Mouse (Mus musculus) cerebellum, adult 2 months (tissue): ENCODE measurements around the gene Xcl1. TPM values are rescaled to one million over a fixed set of nuclear protein-coding genes. Genes with fewer than 3 reads are reported as not detected.
"Not testable (repeated sequence)": the region's sequence is repeated elsewhere in the genome, so short reads cannot be mapped to it uniquely, and the experiment has no call there.

Experiments used
- DNase-seq, 2 experiments: peaks; one replicate each; pipeline ENCODE4 v3.0.0; 2021
- H3K27ac ChIP-seq: fragments of 200-500 bp; 2 replicates; pipeline ENCODE4 v1.5.1; 2012; ENCODE audit warnings: low read length, control low read depth, inconsistent platforms; ENCODE audit not compliant: insufficient read depth
- H3K27me3 ChIP-seq: fragments of 200-500 bp; 2 replicates; pipeline ENCODE4 v1.6.1; 2012; ENCODE audit warnings: inconsistent platforms, mild to moderate bottlenecking, low read length, moderate library complexity; ENCODE audit not compliant: control insufficient read depth, insufficient read depth
- H3K4me1 ChIP-seq: fragments of 200-500 bp; 2 replicates; pipeline ENCODE4 v1.6.1; 2011; ENCODE audit warnings: low read length; ENCODE audit not compliant: control insufficient read depth, insufficient read depth
- H3K4me3 ChIP-seq: fragments of 200-500 bp; replicated peaks from 2 replicates; pipeline ENCODE3; 2011; ENCODE audit warnings: mild to moderate bottlenecking, low read depth, low read length, control low read depth; ENCODE audit not compliant: insufficient read depth
- CTCF ChIP-seq: fragments of 200-500 bp; IDR thresholded peaks from 2 replicates; pipeline ENCODE4 v1.5.1; 2011; ENCODE audit warnings: low read depth, mild to moderate bottlenecking, control low read depth, low read length, moderate library complexity, borderline replicate concordance; ENCODE audit not compliant: insufficient read depth
- POLR2A ChIP-seq: fragments of 200-500 bp; IDR thresholded peaks from 2 replicates; pipeline ENCODE4 v1.6.1; 2011; ENCODE audit warnings: low read length, control low read depth, borderline replicate concordance; ENCODE audit not compliant: insufficient read depth
- WGBS: fragments of 180-500 bp; shearing (Covaris S2); methylation state at CpG from one replicate; pipeline ENCODE4 v1.1.7; 2018; 5-methylcytosine and 5-hydroxymethylcytosine counted together
- polyA plus RNA-seq: library from polyadenylated mRNA; depleted of rRNA; stranded (reverse); fragments of >200 nt; gene quantifications from 2 replicates; pipeline ENCODE4 v1.2.3, GENCODE M21; 2012; rRNA removed

The Xcl1 gene
- polyA plus RNA-seq, result not detected in 2 replicates

DNA sequence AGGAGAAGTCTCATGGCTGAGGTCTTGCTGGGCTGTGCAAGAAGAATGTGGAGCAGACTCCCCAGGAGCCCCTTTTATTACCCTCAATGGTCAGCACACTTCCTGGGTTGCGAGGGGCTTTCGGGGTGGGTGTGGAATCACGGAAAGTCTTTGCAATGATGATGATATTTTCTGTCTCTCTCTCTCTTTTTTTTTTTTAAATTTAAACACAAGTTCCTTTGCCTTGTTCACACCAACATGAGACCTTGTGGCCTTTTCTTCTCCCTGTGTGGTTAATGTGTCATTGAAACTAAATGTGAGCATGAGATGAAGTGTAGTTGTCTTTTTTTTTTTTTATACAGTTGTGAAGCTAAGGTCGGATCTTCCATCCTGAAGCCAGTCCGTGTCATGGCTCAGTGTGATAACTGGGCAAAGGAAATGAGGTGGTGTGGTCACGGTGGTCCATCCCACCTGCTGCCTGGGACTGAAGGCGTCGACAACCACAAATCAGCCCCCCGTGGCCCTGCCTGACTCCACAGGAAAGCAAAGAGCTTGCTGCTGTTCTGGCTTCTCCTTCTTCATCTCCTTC lies at the start of gene Xcl1:
Gene Xcl1 (minus strand): TSS at position 51 of the 568 bp plus-strand sequence.
- TF ChIP-seq POLR2A (no peak), CTCF (no peak)
- H3K27ac ChIP-seq, result no peak within 1 kb of the TSS
- H3K4me3 ChIP-seq, result no peak within 1 kb of the TSS
- H3K4me1 ChIP-seq, result no peaks in the 10 kb centered on the region
- 74% methylated on average over 9 of the region's 9 CpGs for WGBS
- DNase-seq, result no peak
- H3K27me3 ChIP-seq, result no peaks in the 10 kb centered on the region

GRCm38 (mm10) chr1:164984681-164985080 lies 49.4 kb upstream of the Xcl1 start:
- H3K27me3 ChIP-seq, H3K4me1 ChIP-seq, H3K4me3 ChIP-seq, H3K27ac ChIP-seq: not testable (repeated sequence)
- peak; percentile 32 to 55 for DNase-seq
- 57% methylated on average over 10 of the region's 10 CpGs for WGBS

- no peak overlapping the region for H3K4me3 ChIP-seq
- H3K27me3 ChIP-seq, result no peaks in the 10 kb centered on the region
- no peaks in the 10 kb centered on the region for H3K4me1 ChIP-seq
- TF ChIP-seq POLR2A (no peak), CTCF (no peak)
- H3K27ac ChIP-seq, result no peak overlapping the region
- no peak for DNase-seq
These were observed 42.0 kb upstream of the Xcl1 start for GRCm38 (mm10) chr1:164977351-164977750.

GRCm38 (mm10) chr1:164975729-164976128 lies 40.4 kb upstream of the Xcl1 start:
- no peak overlapping the region for H3K4me3 ChIP-seq
- TF ChIP-seq CTCF (no peak), POLR2A (no peak)
- DNase-seq, result no peak
- no peaks in the 10 kb centered on the region for H3K27me3 ChIP-seq
- WGBS, result 81% methylated on average over 7 of the region's 7 CpGs
- no peak overlapping the region for H3K27ac ChIP-seq
- no peaks in the 10 kb centered on the region for H3K4me1 ChIP-seq

GRCm38 (mm10) chr1:164975276-164975675 lies 39.9 kb upstream of the Xcl1 start:
- no peak overlapping the region for H3K27ac ChIP-seq
- 70% methylated on average over 3 of the region's 3 CpGs for WGBS
- no peak for TF ChIP-seq CTCF
- no peaks in the 10 kb centered on the region for H3K4me1 ChIP-seq
- H3K27me3 ChIP-seq, result no peaks in the 10 kb centered on the region
- DNase-seq, result no peak
- H3K4me3 ChIP-seq, result no peak overlapping the region

DNA sequence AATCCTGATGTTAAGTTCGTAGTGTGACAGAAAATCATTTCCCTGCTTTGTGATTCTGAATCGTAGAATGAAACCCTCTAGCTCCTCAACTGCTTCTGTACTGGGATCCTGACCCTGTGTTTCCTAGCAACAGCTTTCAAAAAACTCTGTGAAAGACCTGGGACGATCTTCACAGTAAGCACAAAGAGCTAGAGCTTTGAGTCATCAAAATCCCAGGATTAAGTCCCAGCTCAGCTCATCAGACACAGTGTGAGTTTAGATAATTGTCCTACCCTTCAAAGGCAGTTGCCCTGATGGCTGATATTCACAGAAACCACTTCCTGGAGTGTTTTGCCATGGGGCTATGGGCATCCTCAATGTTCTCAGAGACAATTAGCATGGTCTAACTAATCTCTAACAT lies 38.5 kb upstream of the Xcl1 start:
- Histone ChIP-seq H3K27me3 (no peaks in the 10 kb centered on the region), H3K27ac (no peak overlapping the region), H3K4me3 (no peak overlapping the region), H3K4me1 (no peaks in the 10 kb centered on the region)
- no peak for DNase-seq
- TF ChIP-seq CTCF (no peak), POLR2A (no peak)
- 15% methylated on average over 3 of the region's 3 CpGs for WGBS

DNA sequence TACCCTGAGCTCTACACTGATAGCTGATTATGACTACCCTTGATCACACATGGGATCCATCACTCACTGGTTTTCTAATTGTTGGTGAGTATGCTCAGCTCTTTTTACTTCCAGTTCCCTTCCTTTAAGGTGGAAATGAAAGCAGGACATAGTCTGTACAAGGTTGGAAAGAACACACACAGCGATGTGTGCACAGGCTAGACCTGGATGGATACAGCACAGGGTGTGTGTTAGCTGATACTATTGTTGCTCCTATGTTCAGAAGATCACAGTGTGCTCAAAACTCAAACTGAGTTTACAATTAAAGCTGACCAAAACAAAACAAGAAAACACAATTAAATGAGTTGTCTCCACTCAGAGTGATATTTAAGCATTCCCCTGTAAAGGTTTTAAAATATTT lies 38.0 kb upstream of the Xcl1 start:
- no peak for DNase-seq
- Histone ChIP-seq H3K27ac (no peak overlapping the region), H3K4me3 (no peak overlapping the region), H3K27me3 (no peaks in the 10 kb centered on the region), H3K4me1 (no peaks in the 10 kb centered on the region)
- no peak for TF ChIP-seq POLR2A
- WGBS, result 93% methylated on average over 1 of the region's 1 CpGs

DNA sequence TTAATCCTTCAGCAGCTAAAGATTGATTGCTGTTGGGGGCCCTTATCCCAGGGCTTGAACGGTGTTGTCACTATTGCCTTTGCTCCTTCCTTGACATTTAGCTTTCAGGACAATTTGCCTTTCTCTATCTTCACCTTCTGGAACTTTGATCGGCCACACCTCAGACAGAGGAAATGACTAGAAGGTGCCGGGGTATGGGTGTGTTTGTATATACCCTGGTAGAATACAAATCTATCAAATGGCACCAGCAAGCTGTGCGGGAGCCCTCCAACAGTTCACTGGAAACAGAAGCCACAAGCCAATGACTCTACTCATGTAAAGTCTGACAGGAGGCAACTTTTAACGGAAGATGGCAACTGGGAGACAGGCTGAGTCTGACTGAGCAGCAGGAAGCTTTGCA lies 37.4 kb upstream of the Xcl1 start:
- TF ChIP-seq CTCF (no peak), POLR2A (no peak)
- Histone ChIP-seq H3K4me1 (no peaks in the 10 kb centered on the region), H3K4me3 (no peak overlapping the region), H3K27ac (no peak overlapping the region), H3K27me3 (no peaks in the 10 kb centered on the region)
- DNase-seq, result no peak
- WGBS, result 87% methylated on average over 5 of the region's 5 CpGs
